9 mouse cellular contexts compared by ENCODE assay signal in genomic region chr16:30145465-30146207, GRCm38 (mm10).
DNase-seq lines count a peak whose midpoint lies in the region; ATAC-seq lines count a peak whose summit lies in the region.
"Had no signal": no experiment of that assay in that cellular context is flagged by ENCODE, and none has a peak within 500 bp of the region (broad histone marks: within the 10 kb centered on the region; RNA-seq: fewer than 3 reads in every experiment).

No protein-coding gene starts in this region.

- peak overlapping the region; percentile 44 for H3K4me2 ChIP-seq in midbrain, embryonic 14.5 days (ENCODE audit: low read length)

- H3K9ac ChIP-seq in midbrain, embryonic 14.5 days (replicated peaks; ENCODE audit: low read length): no peak overlapping the region

- no peak overlapping the region for H3K4me3 ChIP-seq in midbrain, embryonic 14.5 days (replicated peaks; ENCODE audit: low read depth, low read length)

- peak; percentile 12 for DNase-seq in layer of hippocampus, adult 11-12 months (ENCODE audit: low spot score)
- no peak for DNase-seq in layer of hippocampus, adult 9-11 months
- DNase-seq in embryo, embryonic 9.5 days (ENCODE audit: extremely low spot score): peak; percentile 66
- peak; percentile 29 to 77 for DNase-seq in heart, adult 9 months (ENCODE audit: low spot score in 2 of 2)
- DNase-seq in layer of hippocampus, adult 9-10 months (ENCODE audit: low spot score): peak; percentile 5
- DNase-seq in midbrain, embryonic 14.5 days: peak; percentile 82
- DNase-seq in spleen, postnatal 14 days (ENCODE audit: low spot score in 2 of 2): peak; percentile 15 to 28
- DNase-seq in urinary bladder, adult 18-20 months (ENCODE audit: low spot score in 2 of 2): no peak

- 14% methylated on average over 16 of the region's 16 CpGs for WGBS in midbrain, embryonic 14.5 days

- peaks cover 13% of the 10 kb centered on the region; the same call in 1 of the 2 replicates for H3K27me3 ChIP-seq in midbrain, embryonic 14.5 days (ENCODE audit: control insufficient read depth, insufficient read depth, low read length)

- H3K36me3 ChIP-seq in midbrain, embryonic 14.5 days (ENCODE audit: control insufficient read depth, insufficient read depth, low read length): no peaks in the 10 kb centered on the region

- peaks cover 3% of the 10 kb centered on the region; the same call in 1 of the 2 replicates for H3K9me3 ChIP-seq in midbrain, embryonic 14.5 days (ENCODE audit: control insufficient read depth, low read length)

- ATAC-seq in midbrain, embryonic 14.5 days (ENCODE audit: low FRiP score, low TSS enrichment): peak; percentile 70; the same call in 1 of the 2 replicates

- H3K27ac ChIP-seq in midbrain, embryonic 14.5 days (replicated peaks; ENCODE audit: low read depth, low read length): peak overlapping the region; percentile 45; the same call in 1 of the 2 replicates
- H3K27ac ChIP-seq: macrophage had no signal

- H3K4me1 ChIP-seq in midbrain, embryonic 14.5 days (ENCODE audit: control insufficient read depth, insufficient read depth, low read length): peaks cover 13% of the 10 kb centered on the region

Comparison
In these comparisons a context has a peak if more than half of its experiments do, and no peak if none do; other contexts are left out.
1. DNase-seq: peak in layer of hippocampus, adult 11-12 months (single experiment), embryo, embryonic 9.5 days (single experiment), heart, adult 9 months (2 of 2), layer of hippocampus, adult 9-10 months (single experiment), midbrain, embryonic 14.5 days (single experiment) and spleen, postnatal 14 days (2 of 2); none in layer of hippocampus, adult 9-11 months (single experiment) and urinary bladder, adult 18-20 months (0 of 2).